Mouse (Mus musculus): ENCODE results near the gene Lmna. TPM values are rescaled to one million over a fixed set of nuclear protein-coding genes. Genes with fewer than 3 reads are reported as not detected.
A peak's percentile ranks its signal among the peaks of the same experiment; 100 is the strongest.

Lmna gene
- total RNA-seq, 2 experiments from 2014 or later = 50.0 to 54.2 TPM

DNA sequence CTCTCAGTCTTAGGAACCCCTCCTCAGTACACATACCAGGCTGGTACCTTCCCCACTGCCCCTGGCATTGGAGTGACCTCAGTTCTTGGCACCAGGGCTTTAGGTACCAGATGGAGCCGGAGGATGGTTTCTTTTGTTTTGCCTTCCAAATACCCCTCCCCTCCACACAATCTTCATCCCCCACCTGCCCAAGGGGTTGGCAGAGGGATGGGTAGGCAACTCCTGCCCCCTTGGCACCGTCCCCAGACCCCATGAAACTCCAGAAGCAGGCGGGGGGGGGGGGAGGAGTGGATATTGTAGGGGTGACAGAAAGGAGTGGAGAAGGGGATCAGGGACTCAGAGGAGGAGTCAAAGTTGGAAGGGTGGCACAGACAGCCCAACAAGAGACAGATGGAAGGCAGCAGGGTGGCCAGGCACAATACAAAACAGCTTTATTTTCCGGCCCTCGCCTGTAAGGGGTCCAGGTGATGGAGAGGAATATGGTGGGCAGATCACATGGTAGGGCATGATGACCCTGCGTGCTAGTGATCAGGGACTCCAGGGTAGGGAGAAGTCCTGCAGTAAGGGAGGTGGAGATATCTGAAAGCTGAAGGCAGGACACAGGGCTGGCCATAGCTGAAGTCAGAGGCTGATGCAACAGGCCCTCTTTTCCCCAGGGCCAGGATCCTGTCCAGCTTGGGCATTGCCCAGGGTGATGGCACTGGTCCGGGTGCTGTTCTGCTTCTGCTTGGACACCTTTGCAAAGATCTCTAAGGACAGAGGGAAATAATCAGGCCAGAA is 32.1 kb upstream of the Lmna start:
- intact Hi-C loops (cut with DNase I) = no loop called here

DNA sequence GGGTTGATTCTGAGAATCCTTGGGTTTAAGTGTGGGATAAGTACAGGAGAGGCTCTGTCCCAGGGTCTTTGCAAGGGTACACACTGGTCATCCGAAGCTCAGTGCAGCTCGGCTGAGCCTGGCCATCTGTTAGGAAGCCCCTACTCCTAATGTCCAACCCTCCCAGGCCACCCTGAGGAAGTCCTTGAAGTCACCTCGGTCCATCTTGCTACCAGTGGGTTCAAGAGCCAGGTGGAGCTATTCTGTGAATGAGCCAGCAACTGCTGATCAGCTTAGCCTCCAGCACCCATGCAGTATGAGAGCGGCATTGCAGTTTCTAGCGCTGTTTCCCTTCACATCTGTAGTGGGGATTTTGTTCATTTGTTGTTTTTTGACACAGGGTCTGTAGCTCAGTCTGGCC is 30.3 kb upstream of the Lmna start:
- intact Hi-C loops (cut with DNase I) = no loop called here
- no peak for DNase-seq (ENCODE audit: low spot score in 2 of 2)

More for the DNA sequence above, 32.1 kb upstream of the Lmna start:
- no peak for DNase-seq (ENCODE audit: low spot score in 2 of 2)

DNA sequence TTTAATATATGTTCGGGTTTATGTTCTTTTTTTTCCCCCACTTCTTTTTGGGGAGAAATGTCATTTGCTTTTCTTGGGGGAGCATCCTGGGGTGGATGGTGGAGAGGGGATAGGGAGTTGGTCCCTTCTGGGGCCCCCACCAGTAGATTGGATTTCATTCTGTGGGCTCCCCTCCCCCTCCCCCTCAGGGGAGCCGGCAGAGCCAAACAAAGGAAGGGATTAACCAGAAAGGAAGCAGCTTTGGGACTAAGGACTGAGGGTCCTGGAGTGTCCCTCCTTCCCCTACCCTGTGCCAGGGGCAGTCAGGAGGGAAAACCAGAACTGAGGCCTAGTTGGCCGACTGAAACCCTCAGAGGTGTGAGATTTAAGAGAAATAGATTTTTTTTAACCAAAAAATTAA is 29.6 kb upstream of the Lmna start:
- no peak for DNase-seq (ENCODE audit: low spot score in 2 of 2)
- intact Hi-C loops (cut with DNase I) = no loop called here

DNA sequence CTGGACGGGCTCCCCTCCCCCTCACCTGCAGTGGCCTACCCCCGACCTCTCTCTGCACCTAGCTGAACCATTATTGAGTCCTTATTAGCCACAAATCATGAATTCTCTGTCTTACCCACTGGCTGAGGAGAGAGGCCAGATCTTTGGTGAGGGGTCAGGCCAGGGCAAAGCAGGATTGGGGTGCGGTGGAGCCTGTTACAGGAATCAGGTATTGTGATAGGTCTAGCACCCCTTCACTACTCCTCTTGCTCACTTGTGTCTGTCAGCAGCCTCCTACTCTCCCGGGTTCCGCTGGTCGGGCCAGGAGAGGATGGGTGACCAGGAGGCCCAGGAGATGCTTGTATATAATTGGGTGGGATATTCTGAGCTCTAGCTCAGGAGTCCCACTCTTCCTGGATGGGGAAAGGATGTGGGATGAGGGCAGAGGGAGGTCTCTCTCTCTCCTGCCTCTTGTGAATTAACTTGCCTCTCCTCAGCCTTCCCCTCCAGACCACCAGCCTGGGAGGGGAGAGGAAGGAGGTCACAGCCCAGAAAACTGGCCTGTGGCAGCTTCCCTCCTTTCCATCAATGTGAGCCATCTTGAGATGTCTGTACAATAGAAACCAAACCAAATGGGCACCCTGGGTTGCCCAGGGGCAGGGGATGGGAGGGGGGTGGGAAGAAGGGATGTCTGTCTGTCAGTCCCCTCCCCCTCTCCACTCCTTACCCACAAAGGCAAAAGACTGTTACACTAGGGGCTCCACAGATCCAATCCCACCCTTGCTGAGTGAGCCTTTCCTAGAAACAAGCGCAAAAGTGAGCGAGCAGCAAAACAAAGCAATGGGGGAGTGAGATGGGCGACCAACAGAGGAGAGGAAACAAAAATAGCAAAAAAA is 28.8 kb upstream of the Lmna start:
- no peak for DNase-seq (ENCODE audit: low spot score in 2 of 2)
- intact Hi-C loops (cut with DNase I) = no loop called here

DNA sequence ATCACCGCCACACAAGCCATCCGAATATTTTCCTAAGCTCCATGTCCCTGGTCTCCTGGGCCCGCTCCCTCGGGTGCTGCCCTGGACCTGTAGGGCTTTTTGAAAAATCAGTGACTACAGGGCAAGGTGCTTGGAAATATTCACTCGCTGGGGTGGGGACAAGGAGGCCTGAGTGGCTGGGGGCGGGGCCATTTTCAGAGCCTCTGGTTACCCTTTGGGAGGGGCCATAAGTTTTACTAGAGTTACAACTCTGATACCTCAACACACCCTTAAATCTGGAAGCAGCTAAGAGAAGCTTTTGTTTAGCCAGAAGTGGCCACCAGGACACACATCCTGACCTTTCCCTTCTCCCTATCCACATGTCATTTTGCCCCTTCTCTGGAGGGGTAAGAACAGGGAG is 27.4 kb upstream of the Lmna start:
- intact Hi-C loops (cut with DNase I) = no loop called here
- no peak for DNase-seq (ENCODE audit: low spot score in 2 of 2)

DNA sequence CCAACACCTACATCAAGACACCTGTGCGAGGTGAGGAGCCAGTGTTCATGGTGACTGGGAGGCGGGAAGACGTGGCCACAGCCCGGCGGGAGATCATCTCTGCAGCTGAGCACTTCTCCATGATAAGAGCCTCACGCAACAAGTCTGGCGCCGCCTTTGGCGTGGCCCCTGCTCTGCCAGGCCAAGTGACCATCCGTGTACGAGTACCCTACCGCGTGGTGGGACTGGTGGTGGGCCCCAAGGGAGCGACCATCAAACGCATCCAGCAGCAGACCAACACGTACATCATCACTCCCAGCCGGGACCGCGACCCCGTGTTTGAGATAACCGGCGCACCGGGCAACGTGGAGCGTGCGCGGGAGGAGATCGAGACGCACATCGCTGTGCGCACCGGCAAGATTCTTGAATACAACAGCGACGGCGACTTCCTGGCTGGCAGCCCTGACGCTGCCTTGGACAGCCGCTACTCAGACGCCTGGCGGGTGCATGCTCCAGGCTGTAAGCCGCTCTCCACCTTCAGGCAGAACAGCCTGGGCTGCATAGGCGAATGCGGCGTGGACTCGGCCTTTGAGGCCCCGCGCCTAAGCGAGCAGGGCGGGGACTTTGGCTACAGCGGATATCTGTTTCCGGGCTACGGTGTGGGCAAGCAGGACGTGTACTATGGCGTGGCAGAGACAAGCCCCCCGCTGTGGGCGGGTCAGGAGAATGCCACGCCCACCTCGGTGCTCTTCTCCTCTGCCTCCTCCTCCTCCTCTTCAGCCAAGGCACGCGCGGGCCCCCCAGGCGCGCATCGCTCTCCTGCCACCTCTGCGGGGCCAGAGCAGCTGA is 26.6 kb upstream of the Lmna start:
- intact Hi-C loops (cut with DNase I) = no loop called here
- peak; percentile 75 to 77 for DNase-seq (ENCODE audit: low spot score in 2 of 2)

DNA sequence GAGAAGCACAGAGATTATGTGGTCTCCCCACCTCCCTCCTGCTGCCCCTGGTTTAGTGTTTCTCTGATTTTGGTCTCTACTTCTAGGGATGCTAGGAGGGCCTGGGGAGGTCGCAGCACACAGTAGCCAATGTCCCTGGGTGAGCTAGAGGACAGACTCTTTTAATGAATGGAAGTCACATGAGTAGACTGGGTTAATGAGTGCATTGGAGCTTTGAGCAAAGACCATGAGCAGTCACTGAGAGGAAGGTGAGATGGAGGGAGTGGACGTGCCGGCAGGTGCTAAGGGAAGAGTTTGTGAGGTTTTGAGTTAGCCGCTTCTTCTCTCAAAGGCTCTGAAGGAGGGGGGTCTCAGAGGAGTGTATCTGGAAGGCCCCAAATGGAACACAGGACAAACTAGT is 25.8 kb upstream of the Lmna start:
- intact Hi-C loops (cut with DNase I) = no loop called here
- DNase-seq (ENCODE audit: low spot score in 2 of 2) = no peak

DNA sequence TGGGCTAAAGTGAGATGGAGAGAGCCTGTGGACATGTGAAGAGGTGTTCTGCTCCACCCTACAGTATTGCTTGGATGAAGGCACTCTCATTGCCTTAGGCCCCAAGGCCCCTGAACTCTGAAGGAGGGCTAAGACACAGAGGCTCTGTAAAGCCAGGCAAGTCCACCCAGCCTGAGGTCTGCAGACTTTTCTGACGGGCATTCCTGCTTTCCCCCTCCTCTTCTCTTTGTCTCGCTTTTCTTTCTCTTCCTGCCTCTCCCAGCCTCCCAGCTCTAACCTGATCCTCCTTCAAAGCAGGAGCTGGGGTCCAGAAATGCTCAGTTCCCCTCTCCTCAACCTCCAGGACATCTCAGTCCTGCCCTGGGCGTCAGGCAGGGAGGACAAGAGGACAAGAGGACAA is 25.2 kb upstream of the Lmna start:
- intact Hi-C loops (cut with DNase I) = no loop called here
- no peak for DNase-seq (ENCODE audit: low spot score in 2 of 2)

DNA sequence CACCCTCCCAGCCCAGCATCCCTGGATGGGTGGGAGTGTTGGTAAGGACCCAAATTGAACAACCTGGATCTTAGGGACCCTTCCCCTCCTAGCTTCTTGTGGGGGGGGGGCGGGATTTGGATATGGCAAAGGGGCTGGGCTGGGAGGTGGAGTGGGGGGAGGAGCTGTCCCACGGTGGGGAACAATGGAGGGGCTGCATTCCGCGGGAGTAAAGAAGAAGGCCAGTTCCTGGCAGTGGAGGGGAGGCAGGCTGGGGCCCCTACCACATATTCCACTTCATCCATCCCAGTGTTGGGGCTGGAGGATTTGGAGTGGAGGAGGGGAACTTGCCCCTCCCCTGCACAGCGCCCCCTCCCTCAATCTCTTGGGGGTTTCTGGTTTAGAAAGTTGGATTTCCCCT is 23.9 kb upstream of the Lmna start:
- intact Hi-C loops (cut with DNase I) = no loop called here
- no peak for DNase-seq (ENCODE audit: low spot score in 2 of 2)

DNA sequence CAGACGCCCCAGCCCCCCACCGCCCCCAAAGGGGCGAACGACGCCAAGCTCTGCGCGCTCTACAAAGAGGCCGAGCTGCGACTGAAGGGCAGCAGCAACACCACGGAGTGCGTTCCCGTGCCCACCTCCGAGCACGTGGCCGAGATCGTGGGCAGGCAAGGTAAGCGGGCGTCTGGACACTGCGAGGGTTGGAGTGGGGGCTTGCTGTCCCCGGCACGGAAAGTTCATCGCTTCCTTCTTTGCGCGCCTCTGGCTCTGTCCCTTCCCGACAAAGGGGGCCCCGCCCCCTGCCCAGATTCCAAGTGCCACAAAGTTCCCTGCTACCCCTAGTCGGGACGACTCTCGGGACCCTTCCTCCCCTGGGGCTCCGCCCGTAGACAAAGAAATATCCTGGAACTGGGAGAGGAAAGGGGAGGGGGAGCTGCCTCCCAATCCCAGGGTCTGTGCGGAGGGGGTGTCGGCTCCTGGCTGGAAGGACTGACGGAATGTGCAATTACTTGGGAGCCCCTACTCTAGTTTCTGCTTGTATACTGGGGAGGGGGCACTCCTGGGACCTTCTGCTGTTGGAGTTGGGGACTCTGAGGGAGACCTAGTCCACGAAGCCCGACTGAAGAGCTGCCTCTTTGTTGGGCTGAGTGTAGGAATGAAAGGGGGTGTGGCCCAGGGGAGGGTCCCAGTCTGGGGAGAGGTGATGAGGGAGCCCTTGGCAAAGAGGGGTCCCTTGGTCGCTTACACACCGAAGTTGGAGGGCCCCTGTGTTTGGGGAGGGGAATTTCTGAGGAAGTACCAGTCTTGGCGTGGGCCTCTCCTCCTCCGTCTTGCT is 23.1 kb upstream of the Lmna start:
- intact Hi-C loops (cut with DNase I) = no loop called here

DNA sequence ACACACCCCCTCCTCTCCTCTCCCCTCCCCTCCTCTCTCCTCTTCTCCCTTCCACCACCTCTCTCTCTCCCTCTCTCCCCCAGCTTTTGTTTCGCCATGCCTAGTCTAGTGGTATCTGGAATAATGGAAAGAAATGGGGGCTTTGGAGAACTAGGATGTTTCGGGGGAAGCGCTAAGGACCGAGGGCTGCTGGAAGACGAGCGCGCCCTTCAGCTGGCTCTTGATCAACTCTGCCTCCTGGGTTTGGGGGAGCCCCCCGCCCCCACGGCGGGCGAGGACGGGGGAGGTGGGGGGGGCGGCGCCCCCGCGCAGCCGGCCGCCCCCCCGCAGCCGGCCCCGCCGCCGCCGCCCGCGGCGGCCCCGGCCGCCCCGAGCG is 22.5 kb upstream of the Lmna start, which contains the start of gene Mex3a:
Gene Mex3a, plus strand, starts transcription at position 97 of the 376 bp plus-strand sequence.
- intact Hi-C loops (cut with DNase I) = no loop called here

More for the DNA sequence above, 23.1 kb upstream of the Lmna start:
- DNase-seq (ENCODE audit: low spot score in 2 of 2) = no peak

DNA sequence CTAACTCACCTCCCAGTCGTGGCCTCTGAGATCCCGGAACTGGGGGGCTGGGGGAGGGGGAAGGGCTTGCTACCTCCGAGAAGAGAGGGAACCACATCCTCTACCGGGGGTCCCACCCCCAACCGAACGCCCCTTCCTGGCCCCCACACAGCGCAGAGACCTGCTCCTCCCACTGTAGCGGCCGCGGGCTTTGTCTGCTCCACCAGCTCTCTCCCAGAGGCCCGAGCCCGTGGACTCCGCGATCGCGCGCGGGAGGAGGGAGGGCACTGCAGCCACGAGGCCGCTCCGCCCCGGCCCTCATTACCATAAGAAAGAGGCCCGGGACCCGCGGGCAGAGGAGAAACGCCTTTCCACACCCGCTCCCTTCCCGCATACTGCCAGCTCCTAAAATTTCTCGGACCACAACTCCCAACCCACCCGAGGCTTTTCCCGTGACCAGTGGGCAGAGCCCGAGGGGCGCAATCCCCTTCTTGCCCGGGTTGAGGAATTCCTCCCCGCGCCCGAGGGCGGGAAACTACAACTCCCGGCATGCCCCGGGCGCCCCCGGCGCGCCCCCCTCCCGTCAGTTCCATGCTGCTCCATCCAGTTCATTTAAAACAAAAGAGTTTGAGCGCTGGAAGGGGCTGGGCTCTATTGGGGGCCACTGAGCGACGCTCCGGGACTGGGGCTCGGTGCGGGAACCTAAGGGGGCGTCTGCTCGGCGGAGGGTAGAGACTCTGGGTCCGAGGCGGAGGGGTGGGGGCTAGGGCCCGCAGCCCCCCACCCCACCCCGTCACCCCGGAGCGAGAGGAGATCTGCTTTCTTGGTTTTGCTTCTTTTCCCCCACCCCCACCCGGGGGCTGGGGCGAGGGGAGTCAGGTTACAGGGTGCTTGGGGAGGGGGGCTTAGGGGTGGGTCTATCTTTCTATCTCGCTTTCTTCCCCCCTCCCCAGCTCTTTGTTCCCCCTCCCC is 21.9 kb upstream of the Lmna start:
- intact Hi-C loops (cut with DNase I) = no loop called here
- DNase-seq (ENCODE audit: low spot score in 2 of 2) = peak; percentile 85 to 88

More for the DNA sequence above, 22.5 kb upstream of the Lmna start, which contains the start of gene Mex3a:
- DNase-seq (ENCODE audit: low spot score in 2 of 2) = no peak

DNA sequence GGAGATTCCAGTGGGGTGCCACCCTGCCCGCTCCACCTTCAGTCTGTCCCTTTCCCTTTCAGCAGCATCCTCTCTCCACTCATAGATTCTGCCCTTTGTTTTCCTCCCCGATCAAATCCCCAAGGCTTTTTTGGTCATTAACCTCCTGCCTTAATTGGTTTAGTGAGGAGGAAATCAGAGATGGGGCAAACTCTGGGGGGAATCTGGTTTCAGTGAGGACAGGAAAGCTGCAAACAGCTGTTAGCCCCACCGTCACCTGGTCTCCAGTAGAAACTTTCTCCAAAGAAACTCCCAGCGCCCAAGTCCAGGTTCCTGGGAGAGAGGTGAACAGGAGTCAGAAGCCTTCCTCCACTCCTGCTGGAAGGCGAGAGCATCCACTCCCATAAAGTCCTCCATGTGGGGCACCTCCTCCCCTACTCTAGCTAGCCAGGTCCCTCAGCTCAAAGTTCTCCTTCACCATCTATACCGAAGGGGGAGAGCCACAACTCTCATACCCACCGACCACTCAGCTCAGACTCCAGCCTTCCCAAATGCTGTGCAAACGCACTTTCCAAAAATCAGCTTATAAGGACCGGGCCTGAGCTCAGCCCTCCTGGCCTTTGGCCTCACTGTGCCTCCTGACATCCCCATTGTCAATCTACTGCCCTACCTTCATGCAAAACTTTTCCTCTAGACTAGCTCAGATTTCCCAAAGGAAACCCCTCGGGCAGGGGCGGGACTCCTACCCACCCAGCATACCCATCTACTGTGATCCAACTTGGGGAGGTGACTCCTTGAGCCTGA is 20.5 kb upstream of the Lmna start:
- intact Hi-C loops (cut with DNase I) = no loop called here
- DNase-seq (ENCODE audit: low spot score in 2 of 2) = no peak

DNA sequence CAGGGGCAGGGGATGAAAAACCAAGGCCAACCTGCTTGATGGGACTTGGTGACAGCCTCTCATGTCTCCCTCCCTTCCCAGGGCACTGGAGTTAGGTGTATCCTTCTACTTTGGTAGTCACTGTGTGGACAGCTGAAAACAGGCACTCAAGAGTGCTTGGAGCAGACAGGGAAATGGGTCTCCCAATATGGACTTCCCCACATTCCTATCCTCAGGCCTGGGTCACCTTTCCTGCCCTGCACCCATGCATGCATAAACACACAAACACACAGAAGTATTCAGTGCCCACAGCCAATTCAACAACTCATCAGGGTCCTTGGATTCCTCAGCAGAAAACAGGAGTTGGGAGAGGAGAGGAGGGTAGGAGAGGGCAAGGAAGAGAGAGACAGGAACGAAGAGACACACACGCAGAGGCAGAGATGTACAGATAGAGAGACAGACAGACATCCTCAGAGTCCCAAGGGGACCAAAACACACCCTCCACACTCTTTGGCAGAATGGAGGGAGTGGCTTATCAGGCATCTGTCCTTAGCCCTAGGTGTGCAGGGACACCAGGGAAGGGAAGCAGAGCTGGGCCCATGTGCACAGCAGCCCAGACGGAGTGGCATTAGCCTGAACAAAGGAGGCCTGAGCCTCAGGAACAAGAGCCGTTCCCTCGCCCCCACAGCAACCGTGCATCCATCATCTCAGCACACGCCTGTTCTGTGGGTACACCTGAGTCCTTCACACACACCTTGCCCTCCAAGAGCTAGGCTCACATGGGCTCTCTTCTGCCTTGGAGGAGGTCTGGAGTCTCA is 19.6 kb upstream of the Lmna start:
- intact Hi-C loops (cut with DNase I) = loop anchor here (5.0 kb wide), 1 partner anchor 122 kb away; no protein-coding TSS in a partner anchor
- DNase-seq (ENCODE audit: low spot score in 2 of 2) = no peak

DNA sequence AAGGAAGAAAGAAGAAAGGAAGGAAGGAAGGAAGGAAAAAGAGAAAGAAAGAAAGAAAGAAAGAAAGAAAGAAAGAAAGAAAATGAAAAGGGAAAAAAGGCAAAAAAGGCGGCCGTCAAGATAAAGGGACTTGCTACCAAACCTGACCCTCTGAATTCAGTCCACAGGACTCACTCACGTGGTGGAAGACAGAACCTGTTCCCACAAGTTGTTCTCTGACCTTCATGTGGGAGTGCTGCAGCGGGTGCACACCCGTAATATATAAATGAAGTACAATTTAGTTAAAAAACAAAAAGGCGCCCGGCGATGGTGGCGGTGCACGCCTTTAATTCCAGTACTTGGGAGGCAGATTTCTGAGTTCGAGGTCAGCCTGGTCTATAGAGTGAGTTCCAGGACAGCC is 18.9 kb upstream of the Lmna start:
- intact Hi-C loops (cut with DNase I) = loop anchor here (5.0 kb wide), 1 partner anchor 121 kb away; no protein-coding TSS in a partner anchor
- no peak for DNase-seq (ENCODE audit: low spot score in 2 of 2)

DNA sequence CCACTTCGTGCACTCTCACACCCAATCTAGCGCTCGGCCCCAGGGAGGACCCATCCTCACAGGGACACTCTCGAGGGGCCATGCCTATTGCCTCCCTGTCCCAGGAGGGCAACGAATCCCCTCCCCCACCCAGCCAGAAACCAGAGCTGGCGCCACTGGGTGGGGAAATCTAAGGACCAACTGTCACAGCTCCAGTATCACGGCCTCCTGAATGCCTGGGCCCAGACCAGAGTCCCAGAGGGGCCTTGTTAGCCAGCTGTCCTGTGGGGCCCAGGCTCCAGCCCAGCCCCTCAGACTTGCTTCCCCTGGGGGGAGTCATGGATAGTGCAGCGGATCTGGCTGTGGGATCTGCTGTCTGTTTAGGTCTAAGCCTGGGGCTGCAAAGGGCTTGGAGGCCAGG is 17.8 kb upstream of the Lmna start:
- no peak for DNase-seq (ENCODE audit: low spot score in 2 of 2)
- intact Hi-C loops (cut with DNase I) = loop anchor here (5.0 kb wide), 1 partner anchor 120 kb away; no protein-coding TSS in a partner anchor

All from left cerebral cortex, postnatal 14 days (tissue).